Mouse (Mus musculus): ENCODE measurements around the gene Sim2. TPM values are rescaled to one million over a fixed set of nuclear protein-coding genes. Genes with fewer than 3 reads are reported as not detected.
A peak's percentile ranks its signal among the peaks of the same experiment; 100 is the strongest.

Gene Sim2
- polyA plus RNA-seq, 1 experiment from 2014 or later = 1.4 TPM

DNA sequence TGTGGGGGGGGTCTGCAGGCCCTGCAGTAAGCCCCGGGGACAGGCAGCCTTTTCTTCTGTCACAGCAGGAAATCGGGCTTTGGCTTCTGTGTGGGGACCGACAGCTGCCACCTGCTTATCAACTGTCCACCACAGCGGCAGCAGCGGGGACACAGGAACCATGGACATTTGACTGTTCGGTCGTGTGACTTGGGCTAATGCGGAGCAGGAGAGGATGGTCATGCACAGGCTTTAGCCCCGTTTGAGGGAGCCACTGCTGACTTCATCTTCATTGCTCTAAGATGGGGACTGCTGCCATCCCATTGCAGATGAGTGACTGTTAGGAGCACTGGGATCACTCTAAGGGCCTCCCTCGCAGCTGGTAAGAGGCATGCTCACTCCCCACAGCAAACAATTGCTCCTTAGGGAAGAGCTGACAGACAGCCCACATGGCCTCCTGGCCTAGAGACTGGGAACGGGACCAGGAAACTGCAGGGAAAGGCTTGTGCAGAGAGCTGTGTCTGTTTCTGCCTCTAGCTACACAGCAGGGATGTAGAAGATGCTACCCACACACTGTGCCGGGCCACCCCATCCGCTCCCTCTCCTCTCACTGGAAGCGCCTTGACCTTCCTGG is 70.4 kb downstream of the Sim2 start:
- Histone ChIP-seq H3K27me3 (peaks cover 76% of the 10 kb centered on the region), H3K4me3 (no peak overlapping the region), H3K9ac (no peak overlapping the region), H3K36me3 (no peaks in the 10 kb centered on the region), H3K4me2 (replicated peaks) (no peak overlapping the region), H3K9me3 (no peaks in the 10 kb centered on the region), H3K4me1 (peaks cover 59% of the 10 kb centered on the region), H3K27ac (no peak overlapping the region)
- 44% methylated on average over 14 of the region's 14 CpGs for WGBS
- no peak for ATAC-seq (ENCODE audit: low FRiP score, low read depth)

GRCm38 (mm10) chr16:94157819-94158218 is 73.1 kb downstream of the Sim2 start:
- no peak for ATAC-seq (ENCODE audit: low FRiP score, low read depth)
- WGBS = 32% methylated on average over 8 of the region's 8 CpGs
- peaks cover 36% of the 10 kb centered on the region for H3K4me1 ChIP-seq
- H3K27me3 ChIP-seq = peaks cover 81% of the 10 kb centered on the region
- H3K9me3 ChIP-seq = no peaks in the 10 kb centered on the region
- H3K4me3 ChIP-seq = no peak overlapping the region
- no peaks in the 10 kb centered on the region for H3K36me3 ChIP-seq
- H3K9ac ChIP-seq = no peak overlapping the region
- H3K27ac ChIP-seq = no peak overlapping the region
- H3K4me2 ChIP-seq (replicated peaks) = no peak overlapping the region

- Histone ChIP-seq H3K4me1 (peaks cover 32% of the 10 kb centered on the region), H3K27me3 (peaks cover 66% of the 10 kb centered on the region)
Measured at GRCm38 (mm10) chr16:94162000-94162399, 77.3 kb downstream of the Sim2 start.

DNA sequence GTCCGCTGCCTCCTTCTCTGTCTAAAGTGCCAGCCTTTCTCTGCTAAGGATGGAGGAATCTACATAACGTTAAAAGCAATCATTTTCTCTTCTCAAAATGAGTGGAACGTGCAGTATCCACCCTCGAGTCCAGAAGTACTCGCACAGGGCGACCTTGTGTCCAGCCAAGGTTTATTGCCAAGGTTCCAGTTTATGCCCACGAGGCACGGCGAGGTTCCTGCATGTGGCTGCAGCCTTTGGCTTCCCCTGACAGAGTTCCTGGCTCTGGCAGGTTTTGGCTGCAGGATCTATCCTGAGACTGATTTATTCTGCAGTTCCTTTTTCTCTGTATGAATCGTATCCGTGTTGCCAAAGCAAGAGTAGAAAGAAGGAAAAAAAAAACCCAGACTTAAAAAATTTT is 78.3 kb downstream of the Sim2 start:
- Histone ChIP-seq H3K27me3 (peaks cover 68% of the 10 kb centered on the region), H3K4me1 (peaks cover 31% of the 10 kb centered on the region), H3K9me3 (no peaks in the 10 kb centered on the region), H3K4me3 (no peak overlapping the region), H3K9ac (no peak overlapping the region), H3K4me2 (replicated peaks) (no peak overlapping the region), H3K27ac (no peak overlapping the region), H3K36me3 (no peaks in the 10 kb centered on the region)
- WGBS = 71% methylated on average over 11 of the region's 11 CpGs
- ATAC-seq (ENCODE audit: low FRiP score, low read depth) = no peak

More at GRCm38 (mm10) chr16:94162000-94162399, 77.3 kb downstream of the Sim2 start:
- 71% methylated on average over 6 of the region's 6 CpGs for WGBS
- H3K27ac ChIP-seq = no peak overlapping the region
- ATAC-seq (ENCODE audit: low FRiP score, low read depth) = no peak
- H3K9ac ChIP-seq = no peak overlapping the region
- no peak overlapping the region for H3K4me2 ChIP-seq (replicated peaks)
- H3K9me3 ChIP-seq = no peaks in the 10 kb centered on the region
- no peak overlapping the region for H3K4me3 ChIP-seq
- H3K36me3 ChIP-seq = no peaks in the 10 kb centered on the region

- Histone ChIP-seq H3K9ac (no peak overlapping the region), H3K27ac (no peak overlapping the region), H3K27me3 (peaks cover 73% of the 10 kb centered on the region), H3K4me1 (peaks cover 31% of the 10 kb centered on the region), H3K9me3 (no peaks in the 10 kb centered on the region), H3K4me3 (no peak overlapping the region), H3K36me3 (no peaks in the 10 kb centered on the region; the same call in 1 of the 2 replicates), H3K4me2 (replicated peaks) (peak overlapping the region; percentile 9; the same call in 1 of the 2 replicates)
- no peak for ATAC-seq (ENCODE audit: low FRiP score, low read depth)
- WGBS = 8% methylated on average over 7 of the region's 7 CpGs
Measured at GRCm38 (mm10) chr16:94164236-94164635, 79.5 kb downstream of the Sim2 start.

GRCm38 (mm10) chr16:94164978-94165377 is 80.2 kb downstream of the Sim2 start:
- Histone ChIP-seq H3K27ac (no peak overlapping the region), H3K27me3 (peaks cover 70% of the 10 kb centered on the region), H3K4me3 (no peak overlapping the region), H3K36me3 (no peaks in the 10 kb centered on the region; the same call in 1 of the 2 replicates), H3K4me1 (peaks cover 31% of the 10 kb centered on the region), H3K9ac (no peak overlapping the region), H3K9me3 (no peaks in the 10 kb centered on the region), H3K4me2 (replicated peaks) (no peak overlapping the region)
- no peak for ATAC-seq (ENCODE audit: low FRiP score, low read depth)
- 19% methylated on average over 5 of the region's 5 CpGs for WGBS

DNA sequence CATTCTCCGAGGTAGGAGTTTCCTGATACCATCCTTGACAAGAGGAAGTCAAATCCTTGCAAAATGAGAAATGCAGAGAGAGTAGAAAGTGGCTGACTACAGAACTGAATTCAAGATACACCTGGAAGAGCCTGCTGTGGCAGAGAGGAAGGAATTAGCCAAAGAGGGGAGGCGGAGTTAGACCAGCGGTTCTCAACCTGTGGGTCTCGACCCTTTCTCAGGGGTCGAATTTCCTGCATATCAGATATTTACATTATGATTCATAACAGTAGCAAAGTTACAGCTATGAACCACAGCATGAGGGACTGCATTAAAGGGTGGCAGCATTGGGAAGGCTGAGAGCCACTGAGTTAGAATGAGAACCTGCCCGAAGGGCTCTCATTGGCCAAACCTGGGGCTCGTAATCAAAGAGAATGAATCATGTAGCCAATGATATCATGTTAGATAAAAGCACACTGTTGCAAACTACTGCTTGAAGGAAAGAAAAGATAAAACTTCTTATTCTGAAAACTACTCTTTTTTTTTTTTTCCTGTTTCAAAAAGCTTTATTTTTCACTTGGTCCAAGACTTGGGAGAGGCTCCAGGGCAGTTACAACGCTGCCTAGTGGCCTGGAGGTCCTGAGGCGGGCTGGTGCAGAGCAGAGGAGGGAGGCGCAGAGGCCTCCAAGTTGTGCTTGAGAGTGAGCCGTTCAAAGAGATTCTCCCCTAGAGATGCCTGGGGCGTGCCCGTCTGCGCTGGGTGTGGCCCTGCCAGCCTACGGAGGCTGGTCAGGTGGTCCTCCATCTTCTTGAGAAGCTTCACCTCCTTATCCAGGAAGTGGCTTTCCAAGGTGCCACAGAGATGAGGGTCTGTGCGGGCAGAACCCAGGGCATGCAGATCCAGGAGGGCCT is 84.2 kb downstream of the Sim2 start:
- Histone ChIP-seq H3K4me3 (no peak overlapping the region), H3K4me1 (peaks cover 22% of the 10 kb centered on the region), H3K9ac (no peak overlapping the region), H3K27ac (no peak overlapping the region), H3K36me3 (no peaks in the 10 kb centered on the region; the same call in 1 of the 2 replicates), H3K27me3 (peaks cover 56% of the 10 kb centered on the region), H3K4me2 (replicated peaks) (no peak overlapping the region), H3K9me3 (no peaks in the 10 kb centered on the region)
- 90% methylated on average over 16 of the region's 16 CpGs for WGBS
- ATAC-seq (ENCODE audit: low FRiP score, low read depth) = no peak

- no peaks in the 10 kb centered on the region for H3K9me3 ChIP-seq
- WGBS = 52% methylated on average over 4 of the region's 4 CpGs
- H3K4me1 ChIP-seq = peaks cover 17% of the 10 kb centered on the region
- no peak overlapping the region for H3K4me2 ChIP-seq (replicated peaks)
- no peak for ATAC-seq (ENCODE audit: low FRiP score, low read depth)
- H3K27ac ChIP-seq = no peak overlapping the region
- no peaks in the 10 kb centered on the region; the same call in 1 of the 2 replicates for H3K36me3 ChIP-seq
- H3K4me3 ChIP-seq = no peak overlapping the region
- peaks cover 58% of the 10 kb centered on the region for H3K27me3 ChIP-seq
- no peak overlapping the region for H3K9ac ChIP-seq
Measured at GRCm38 (mm10) chr16:94170218-94170617, 85.5 kb downstream of the Sim2 start.

GRCm38 (mm10) chr16:94173361-94173760 is 88.6 kb downstream of the Sim2 start:
- Histone ChIP-seq H3K9ac (no peak overlapping the region), H3K4me2 (replicated peaks) (no peak overlapping the region), H3K4me1 (0 out of 2 replicates have a peak, but pooled peaks cover 8% of the 10 kb centered on the region), H3K27ac (no peak overlapping the region), H3K27me3 (peaks cover 65% of the 10 kb centered on the region), H3K4me3 (no peak overlapping the region), H3K36me3 (no peaks in the 10 kb centered on the region; the same call in 1 of the 2 replicates), H3K9me3 (no peaks in the 10 kb centered on the region)
- 100% methylated on average over 1 of the region's 1 CpGs for WGBS
- ATAC-seq (ENCODE audit: low FRiP score, low read depth) = no peak

- H3K4me3 ChIP-seq = no peak overlapping the region
- WGBS = 85% methylated on average over 7 of the region's 7 CpGs
- no peak overlapping the region for H3K4me2 ChIP-seq (replicated peaks)
- H3K27ac ChIP-seq = no peak overlapping the region
- no peaks in the 10 kb centered on the region for H3K36me3 ChIP-seq
- no peaks in the 10 kb centered on the region for H3K9me3 ChIP-seq
- H3K9ac ChIP-seq = no peak overlapping the region
- ATAC-seq (ENCODE audit: low FRiP score, low read depth) = no peak
- peaks cover 24% of the 10 kb centered on the region for H3K4me1 ChIP-seq
- peaks cover 72% of the 10 kb centered on the region for H3K27me3 ChIP-seq
Measured at GRCm38 (mm10) chr16:94175366-94175986, 90.7 kb downstream of the Sim2 start.
